Mouse (Mus musculus): Measurements from ENCODE around the gene Cyp2b23. TPM values are rescaled to one million over a fixed set of nuclear protein-coding genes. Genes with fewer than 3 reads are reported as not detected.

Cyp2b23 gene
- total RNA-seq (2023) = not detected

DNA sequence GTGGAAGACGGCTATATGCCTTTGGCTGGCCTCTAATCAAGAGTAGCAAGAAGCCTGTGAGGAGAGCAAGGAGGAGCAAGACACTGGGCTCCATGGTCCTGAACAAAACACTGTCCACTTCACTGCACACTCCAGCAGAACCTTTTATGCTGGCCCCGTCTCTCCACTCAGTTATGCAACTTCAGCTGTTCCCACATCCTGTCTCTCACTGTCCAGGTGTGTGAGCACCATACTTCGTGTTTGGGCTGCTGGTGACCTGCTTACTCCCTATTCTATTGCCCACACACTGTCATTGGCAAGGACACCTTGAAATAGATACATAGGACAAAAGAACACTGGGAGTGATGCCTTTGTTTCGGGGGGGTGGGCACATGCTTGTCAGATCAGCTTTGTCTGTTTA lies at the start of gene Cyp2b23:
TSS of gene Cyp2b23 (minus strand) at position 101 of the 400 bp plus-strand sequence.

DNA sequence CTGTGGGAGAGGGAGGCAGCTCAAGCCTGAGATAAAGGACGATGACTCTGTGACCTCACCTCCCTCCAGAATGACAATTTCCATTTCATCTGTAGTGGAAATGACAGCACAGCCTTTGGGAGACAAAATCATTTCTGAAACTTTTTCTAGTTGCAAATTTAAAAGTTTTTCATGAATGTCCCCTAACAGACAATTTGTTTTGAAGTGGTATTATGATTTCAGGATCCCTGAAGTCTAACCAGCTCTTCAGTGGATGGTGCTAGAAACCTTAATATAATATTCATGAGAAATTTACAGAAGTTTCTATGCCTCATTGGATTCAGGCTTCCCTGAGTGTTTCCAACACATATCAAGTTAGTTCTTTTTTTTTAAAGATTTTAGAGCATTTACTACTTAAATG lies 67.9 kb downstream of the Cyp2b23 start, which contains the start of gene Vmn1r185:
TSS of gene Vmn1r185 (minus strand) at position 101 of the 400 bp plus-strand sequence.

Other genes starting within 250 kb of the Cyp2b23 start
- gene Nlrp9a, start 151.4 kb downstream of the Cyp2b23 start, total RNA-seq (2023) = not detected
- gene Vmn1r185, start 68.0 kb downstream of the Cyp2b23 start, total RNA-seq (2023) = not detected
- not detected for gene Cyp2b19, start 70.7 kb upstream of the Cyp2b23 start, total RNA-seq (2023)
- gene Cyp2g1, start 122.5 kb upstream of the Cyp2b23 start, total RNA-seq (2023) = not detected
- not detected for gene Cyp2a5, start 148.9 kb upstream of the Cyp2b23 start, total RNA-seq (2023)